Mouse (Mus musculus) stomach, embryonic 16.5 days (tissue): Measurements from ENCODE around the gene Ncapd3. TPM values are rescaled to one million over a fixed set of nuclear protein-coding genes. Genes with fewer than 3 reads are reported as not detected.

Source experiments
- ATAC-seq: fragments of 200-750 bp; cut with Nextera tagmentation; 2 replicates; pipeline ENCODE4 v1.8.0; 2017; ENCODE audit warnings: moderate number of reproducible peaks, moderate TSS enrichment; ENCODE audit not compliant: insufficient read depth, low FRiP score
- H3K27ac ChIP-seq: fragments of 300-500 bp; sonication (generic); 2 replicates; pipeline ENCODE4 v1.5.1; 2014; ENCODE audit warnings: low read length
- H3K27me3 ChIP-seq: fragments of 300-500 bp; sonication (generic); 2 replicates; pipeline ENCODE4 v1.6.1; 2014; ENCODE audit warnings: low read length, control low read depth, mixed read lengths; ENCODE audit not compliant: control insufficient read depth, insufficient read depth
- H3K36me3 ChIP-seq: fragments of 300-500 bp; sonication (generic); 2 replicates; pipeline ENCODE4 v1.6.1; 2014; ENCODE audit warnings: low read length; ENCODE audit not compliant: control insufficient read depth, insufficient read depth
- H3K4me1 ChIP-seq: fragments of 300-500 bp; sonication (generic); 2 replicates; pipeline ENCODE4 v1.6.1; 2014; ENCODE audit warnings: low read length, control low read depth, mixed read lengths; ENCODE audit not compliant: control insufficient read depth, insufficient read depth
- H3K4me2 ChIP-seq: fragments of 300-500 bp; sonication (generic); 2 replicates; pipeline ENCODE4 v1.6.1; 2014; ENCODE audit warnings: low read depth, low read length, mixed read lengths
- H3K4me3 ChIP-seq: fragments of 300-500 bp; sonication (generic); replicated peaks from 2 replicates; pipeline ENCODE4 v1.5.1; 2014; ENCODE audit warnings: mild to moderate bottlenecking, low read length
- H3K9ac ChIP-seq: fragments of 300-500 bp; sonication (generic); 2 replicates; pipeline ENCODE4 v1.6.1; 2014; ENCODE audit warnings: low read length
- H3K9me3 ChIP-seq: fragments of 300-500 bp; sonication (generic); replicated peaks from 2 replicates; pipeline ENCODE4 v1.6.1; 2016; ENCODE audit warnings: low read length, control low read depth; ENCODE audit not compliant: control insufficient read depth
- WGBS: fragments of 180-500 bp; shearing (Covaris S2); extraction: QIAGEN DNeasy Blood & Tissue Kit; methylation state at CpG from one replicate; pipeline ENCODE4 v1.1.7; 2014; 5-methylcytosine and 5-hydroxymethylcytosine counted together
- polyA plus RNA-seq: library from polyadenylated mRNA; unstranded; fragments of >200 nt; fragmentation: Nextera tagmentation; extraction: Ambion mirVana; gene quantifications from 2 replicates; pipeline ENCODE4 v1.2.1, GENCODE M21; 2015

Ncapd3 gene
- polyA plus RNA-seq, 1 experiment from 2014 or later, result 24.7 TPM

DNA sequence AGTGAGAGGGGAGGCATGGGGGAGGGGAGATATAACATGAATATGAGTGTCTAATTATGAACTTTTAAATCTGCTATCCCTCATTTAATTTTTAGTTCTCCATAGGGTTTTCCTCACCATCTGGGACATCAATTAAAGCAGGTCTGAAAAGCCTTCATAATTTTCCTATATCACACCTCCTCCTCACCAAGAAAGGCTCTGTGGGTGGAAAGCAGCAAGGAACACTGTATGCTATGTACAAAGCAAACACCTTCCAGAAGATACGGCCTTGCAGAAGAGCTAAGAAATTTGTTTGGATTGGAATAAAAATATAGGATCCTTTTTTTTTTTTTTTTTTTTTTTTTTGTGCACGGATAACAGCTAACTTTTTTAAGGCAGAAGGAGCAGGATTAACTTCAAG is 94.0 kb downstream of the Ncapd3 start:
- no peak overlapping the region for H3K4me3 ChIP-seq
- 0 out of 2 replicates have a peak, but pooled peaks cover 5% of the 10 kb centered on the region for H3K9me3 ChIP-seq
- ATAC-seq, result no peak
- H3K4me1 ChIP-seq, result no peaks in the 10 kb centered on the region
- no peak overlapping the region for H3K9ac ChIP-seq
- no peak overlapping the region for H3K27ac ChIP-seq
- no peaks in the 10 kb centered on the region for H3K27me3 ChIP-seq
- H3K4me2 ChIP-seq, result no peak overlapping the region
- no peaks in the 10 kb centered on the region for H3K36me3 ChIP-seq
- WGBS, result 54% methylated on average over 2 of the region's 2 CpGs

DNA sequence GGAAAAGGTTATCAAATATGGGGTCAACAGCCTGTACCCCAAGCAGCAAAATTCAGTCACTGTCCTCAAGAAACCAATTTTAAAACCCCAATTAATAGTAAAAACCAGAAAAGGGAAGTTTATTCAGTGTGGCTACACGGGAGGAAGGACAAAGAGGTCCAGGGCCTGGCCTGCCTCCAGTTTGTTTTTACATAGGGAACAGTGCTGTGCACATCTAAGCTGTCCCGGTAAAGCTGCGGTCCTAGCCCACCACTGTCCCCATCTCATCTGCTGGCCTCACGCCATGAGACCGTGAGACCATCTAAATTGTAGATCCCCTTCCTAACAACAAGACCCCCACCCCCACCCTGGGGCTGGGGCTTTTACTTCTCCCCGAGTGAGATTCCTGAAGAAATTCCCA is 95.5 kb downstream of the Ncapd3 start:
- Histone ChIP-seq H3K9me3 (0 out of 2 replicates have a peak, but pooled peaks cover 5% of the 10 kb centered on the region), H3K27ac (no peak overlapping the region), H3K4me2 (no peak overlapping the region), H3K4me3 (no peak overlapping the region), H3K9ac (no peak overlapping the region), H3K27me3 (no peaks in the 10 kb centered on the region), H3K4me1 (no peaks in the 10 kb centered on the region), H3K36me3 (no peaks in the 10 kb centered on the region)
- WGBS, result 47% methylated on average over 6 of the region's 6 CpGs
- ATAC-seq, result no peak

DNA sequence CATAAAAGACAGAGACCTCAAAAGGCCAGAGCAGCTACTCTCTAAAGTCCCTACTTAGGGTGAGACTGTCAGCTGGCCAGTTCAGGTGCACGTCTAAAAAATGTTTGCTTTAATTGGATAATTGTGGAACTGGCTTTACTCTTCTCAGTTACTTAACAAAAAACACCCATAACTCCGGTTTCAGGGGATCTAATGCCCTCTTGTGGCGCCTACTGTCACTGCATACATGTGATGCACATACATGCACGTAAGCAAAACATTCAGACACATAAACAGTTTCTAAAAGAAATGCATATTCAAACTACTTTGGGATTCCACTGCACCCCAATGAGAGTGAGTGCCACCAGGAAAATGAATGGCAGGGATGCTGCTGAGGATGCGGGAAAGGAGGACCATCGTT is 96.6 kb downstream of the Ncapd3 start:
- H3K36me3 ChIP-seq, result no peaks in the 10 kb centered on the region
- no peak for ATAC-seq
- no peaks in the 10 kb centered on the region for H3K4me1 ChIP-seq
- H3K4me3 ChIP-seq, result no peak overlapping the region
- H3K9ac ChIP-seq, result no peak overlapping the region
- no peaks in the 10 kb centered on the region for H3K27me3 ChIP-seq
- no peak overlapping the region for H3K27ac ChIP-seq
- 0 out of 2 replicates have a peak, but pooled peaks cover 5% of the 10 kb centered on the region for H3K9me3 ChIP-seq
- no peak overlapping the region for H3K4me2 ChIP-seq
- 84% methylated on average over 6 of the region's 6 CpGs for WGBS

- no peak for ATAC-seq
- Histone ChIP-seq H3K4me3 (no peak overlapping the region), H3K27me3 (no peaks in the 10 kb centered on the region), H3K36me3 (no peaks in the 10 kb centered on the region), H3K4me1 (no peaks in the 10 kb centered on the region), H3K9me3 (0 out of 2 replicates have a peak, but pooled peaks cover 5% of the 10 kb centered on the region), H3K9ac (no peak overlapping the region), H3K27ac (no peak overlapping the region), H3K4me2 (no peak overlapping the region)
- WGBS, result 59% methylated on average over 4 of the region's 4 CpGs
Measured at GRCm38 (mm10) chr9:27128629-27129028, 98.7 kb downstream of the Ncapd3 start.

DNA sequence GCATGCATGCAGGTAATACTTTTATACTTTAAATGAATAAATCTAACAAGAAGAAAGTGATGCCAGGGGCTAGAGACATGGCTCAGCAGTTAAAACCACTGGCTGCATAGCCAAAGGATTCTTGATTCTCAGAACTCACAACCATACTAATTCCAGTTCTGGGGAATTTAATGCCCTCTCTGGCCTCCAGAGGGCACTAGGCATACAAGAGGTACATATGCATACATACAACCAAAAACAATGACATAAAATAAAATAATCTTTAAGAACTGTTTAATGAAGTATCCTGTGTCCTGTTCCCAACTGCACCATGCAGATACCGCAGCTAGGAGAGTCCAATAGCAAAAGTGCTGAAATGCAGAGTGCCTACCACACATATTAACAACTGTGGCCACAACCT is 104.4 kb downstream of the Ncapd3 start:
- Histone ChIP-seq H3K4me1 (no peaks in the 10 kb centered on the region), H3K27me3 (no peaks in the 10 kb centered on the region), H3K9me3 (no peaks in the 10 kb centered on the region), H3K9ac (no peak overlapping the region), H3K4me2 (no peak overlapping the region), H3K36me3 (no peaks in the 10 kb centered on the region), H3K4me3 (no peak overlapping the region), H3K27ac (no peak overlapping the region)
- 66% methylated on average over 1 of the region's 1 CpGs for WGBS
- ATAC-seq, result no peak

DNA sequence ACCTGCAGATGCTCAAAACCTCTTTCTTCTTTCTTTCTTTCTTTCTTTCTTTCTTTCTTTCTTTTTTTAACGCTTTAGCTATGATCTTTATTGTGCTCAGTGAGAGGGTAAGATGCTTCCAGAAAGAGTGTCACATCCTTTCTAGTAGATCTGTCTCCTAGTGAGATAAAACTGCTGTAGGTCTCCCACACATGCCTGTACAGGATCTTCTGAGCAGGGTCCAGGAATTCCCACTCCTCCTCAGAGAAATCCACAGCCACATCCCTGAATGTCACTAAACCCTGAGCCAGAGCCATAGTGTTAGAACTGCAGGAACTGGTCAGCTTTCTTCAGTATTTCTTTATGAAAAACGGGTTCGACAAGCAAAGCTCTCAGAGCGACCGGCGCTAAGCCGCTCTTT is 105.4 kb downstream of the Ncapd3 start:
- Histone ChIP-seq H3K9ac (no peak overlapping the region), H3K4me2 (no peak overlapping the region), H3K36me3 (no peaks in the 10 kb centered on the region), H3K4me3 (no peak overlapping the region), H3K4me1 (no peaks in the 10 kb centered on the region), H3K27me3 (no peaks in the 10 kb centered on the region), H3K9me3 (no peaks in the 10 kb centered on the region), H3K27ac (no peak overlapping the region)
- ATAC-seq, result no peak
- 90% methylated on average over 7 of the region's 7 CpGs for WGBS

DNA sequence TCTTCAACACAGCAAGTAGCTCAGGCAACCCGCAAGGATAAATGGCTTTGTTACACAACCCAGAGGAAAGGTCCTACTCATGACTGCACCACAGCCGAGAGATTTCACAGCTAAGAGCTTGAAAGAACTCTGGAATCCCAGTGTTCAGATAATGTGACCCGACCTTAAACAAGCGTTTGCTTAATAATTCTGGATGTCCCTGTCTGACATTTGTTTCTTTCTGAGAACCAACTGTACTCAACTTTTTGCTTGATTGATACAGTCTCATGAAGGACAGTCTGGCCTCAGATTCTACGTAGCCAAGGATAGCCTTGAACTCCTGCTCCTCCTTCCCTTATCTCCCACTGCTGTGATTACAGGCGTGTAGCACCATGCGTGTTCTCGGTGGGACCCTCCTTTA is 106.7 kb downstream of the Ncapd3 start:
- ATAC-seq, result no peak
- H3K4me2 ChIP-seq, result no peak overlapping the region
- no peaks in the 10 kb centered on the region; the same call in 1 of the 2 replicates for H3K36me3 ChIP-seq
- H3K4me3 ChIP-seq, result no peak overlapping the region
- H3K27me3 ChIP-seq, result no peaks in the 10 kb centered on the region
- no peak overlapping the region for H3K9ac ChIP-seq
- no peaks in the 10 kb centered on the region for H3K4me1 ChIP-seq
- H3K9me3 ChIP-seq, result no peaks in the 10 kb centered on the region
- 71% methylated on average over 8 of the region's 8 CpGs for WGBS
- H3K27ac ChIP-seq, result no peak overlapping the region

- Histone ChIP-seq H3K27ac (no peak overlapping the region), H3K4me3 (no peak overlapping the region), H3K4me2 (no peak overlapping the region), H3K4me1 (no peaks in the 10 kb centered on the region), H3K36me3 (no peaks in the 10 kb centered on the region; the same call in 1 of the 2 replicates), H3K9me3 (no peaks in the 10 kb centered on the region), H3K27me3 (no peaks in the 10 kb centered on the region), H3K9ac (no peak overlapping the region)
- ATAC-seq, result no peak
- 92% methylated on average over 10 of the region's 10 CpGs for WGBS
Measured at GRCm38 (mm10) chr9:27140432-27141065, 110.6 kb downstream of the Ncapd3 start.

- Histone ChIP-seq H3K9me3 (no peaks in the 10 kb centered on the region), H3K27me3 (no peaks in the 10 kb centered on the region), H3K27ac (no peak overlapping the region), H3K9ac (no peak overlapping the region), H3K36me3 (no peaks in the 10 kb centered on the region; the same call in 1 of the 2 replicates), H3K4me1 (peaks cover 9% of the 10 kb centered on the region), H3K4me3 (no peak overlapping the region), H3K4me2 (no peak overlapping the region)
- 79% methylated on average over 4 of the region's 4 CpGs for WGBS
- no peak for ATAC-seq
Measured at GRCm38 (mm10) chr9:27144271-27144840, 114.4 kb downstream of the Ncapd3 start.
